In genomic region chrX:7782603-7783092, GRCm38 (mm10) we compare ENCODE assay signal across 24 mouse cellular contexts. TPM values are rescaled to one million over a fixed set of nuclear protein-coding genes. Genes with fewer than 3 reads are reported as not detected.
"Had no signal": no experiment of that assay in that cellular context is flagged by ENCODE, and none has a peak within 500 bp of the region (broad histone marks: within the 10 kb centered on the region; RNA-seq: fewer than 3 reads in every experiment).

No protein-coding gene starts in this region.

- H3K4me2 ChIP-seq: kidney, embryonic 15.5 days; limb, embryonic 12.5 days; limb, embryonic 15.5 days; lung, embryonic 14.5 days; midbrain, embryonic 12.5 days; neural tube, embryonic 13.5 days; stomach, embryonic 15.5 days had no signal

- H3K4me3 ChIP-seq: kidney, embryonic 15.5 days; limb, embryonic 12.5 days; limb, embryonic 15.5 days; midbrain, embryonic 12.5 days; myocyte; neural tube, embryonic 13.5 days; stomach, embryonic 15.5 days had no signal

- ATAC-seq: hindbrain, embryonic 16.5 days; midbrain, embryonic 16.5 days had no signal

- H3K4me1 ChIP-seq: kidney, embryonic 15.5 days; limb, embryonic 12.5 days; limb, embryonic 15.5 days; midbrain, embryonic 12.5 days; neural tube, embryonic 13.5 days; stomach, embryonic 15.5 days had no signal

- H3K9ac ChIP-seq: kidney, embryonic 15.5 days; limb, embryonic 12.5 days; limb, embryonic 15.5 days; lung, embryonic 14.5 days; midbrain, embryonic 12.5 days; neural tube, embryonic 13.5 days; stomach, embryonic 15.5 days had no signal

- H3K9me3 ChIP-seq: kidney, embryonic 15.5 days; limb, embryonic 12.5 days; limb, embryonic 15.5 days; midbrain, embryonic 12.5 days; neural tube, embryonic 13.5 days; stomach, embryonic 15.5 days had no signal

- H3K27me3 ChIP-seq: kidney, embryonic 15.5 days; limb, embryonic 12.5 days; limb, embryonic 15.5 days; midbrain, embryonic 12.5 days; neural tube, embryonic 13.5 days; stomach, embryonic 15.5 days had no signal

- DNase-seq: kidney, adult 11 months; kidney, adult 8-10 months; kidney, postnatal 10 days; kidney, postnatal 36 days; layer of hippocampus, postnatal 36 days; left cerebral cortex, postnatal 4 days; lung, embryonic 14.5 days; lung, postnatal 14 days; lung, postnatal 4 days; retina, postnatal 1 day; thymus, adult 2 months; thymus, postnatal 14 days had no signal

- H3K36me3 ChIP-seq: kidney, embryonic 15.5 days; limb, embryonic 12.5 days; limb, embryonic 15.5 days; midbrain, embryonic 12.5 days; neural tube, embryonic 13.5 days; stomach, embryonic 15.5 days had no signal

- H3K27ac ChIP-seq: kidney, embryonic 15.5 days; limb, embryonic 12.5 days; limb, embryonic 15.5 days; midbrain, embryonic 12.5 days; neural tube, embryonic 13.5 days; stomach, embryonic 15.5 days had no signal

RNA-seq across cellular contexts. Expression of gene Ccdc120, which starts 31.9 kb away (rescaled TPM):
- total RNA-seq: megakaryocyte, adult 5-6 weeks; monocyte, adult 5-6 weeks; neutrophil, adult 5-6 weeks had no signal

RNA-seq across cellular contexts. Expression of gene Kcnd1, which starts 39.4 kb away (rescaled TPM):
- total RNA-seq: monocyte, adult 5-6 weeks had no signal
